Mouse (Mus musculus): ENCODE measurements around the gene Casc3. TPM values are rescaled to one million over a fixed set of nuclear protein-coding genes. Genes with fewer than 3 reads are reported as not detected.

The Casc3 gene
- 59.9 and 63.2 TPM in 2 replicates for polyA plus RNA-seq (2014; fragmentation: Nextera tagmentation; extraction: Ambion mirVana)

- H3K4me1 ChIP-seq (replicated peaks; ENCODE audit: control insufficient read depth, insufficient read depth, low read length): no peaks in the 10 kb centered on the region; the same call in 1 of the 2 replicates
- no peak within 1 kb of the TSS for H3K9ac ChIP-seq (ENCODE audit: low read length)
- 93% methylated on average over 5 of the region's 5 CpGs for whole genome bisulfite sequencing
- no peaks in the 10 kb centered on the region for H3K9me3 ChIP-seq (ENCODE audit: control insufficient read depth, low read length)
- H3K36me3 ChIP-seq (ENCODE audit: control insufficient read depth, insufficient read depth, low read length): peaks cover 13% of the 10 kb centered on the region
- H3K27ac ChIP-seq (ENCODE audit: low read depth, low read length): no peak within 1 kb of the TSS
- no peaks in the 10 kb centered on the region for H3K27me3 ChIP-seq (ENCODE audit: control insufficient read depth, insufficient read depth, low read length)
- no peak within 1 kb of the TSS for H3K4me2 ChIP-seq (ENCODE audit: low read depth, low read length, severe bottlenecking)
- no peak for ATAC-seq (replicated peaks; ENCODE audit: low FRiP score)
- H3K4me3 ChIP-seq (ENCODE audit: low read depth, low read length): no peak within 1 kb of the TSS
- no peak for DNase-seq (ENCODE audit: low spot score)
Observed at GRCm38 (mm10) chr11:98804605-98805004, at the start of gene Casc3. Gene Casc3 (plus strand): TSS chr11:98804905.

GRCm38 (mm10) chr11:98755726-98756380 is 48.9 kb upstream of the Casc3 start:
- Histone ChIP-seq H3K9ac (ENCODE audit: low read length) (no peak overlapping the region), H3K27me3 (ENCODE audit: control insufficient read depth, insufficient read depth, low read length) (no peaks in the 10 kb centered on the region), H3K4me2 (ENCODE audit: low read depth, low read length, severe bottlenecking) (no peak overlapping the region), H3K36me3 (ENCODE audit: control insufficient read depth, insufficient read depth, low read length) (no peaks in the 10 kb centered on the region), H3K4me1 (replicated peaks; ENCODE audit: control insufficient read depth, insufficient read depth, low read length) (peaks cover 11% of the 10 kb centered on the region), H3K9me3 (ENCODE audit: control insufficient read depth, low read length) (no peaks in the 10 kb centered on the region), H3K27ac (ENCODE audit: low read depth, low read length) (no peak overlapping the region), H3K4me3 (ENCODE audit: low read depth, low read length) (no peak overlapping the region)
- no peak for ATAC-seq (replicated peaks; ENCODE audit: low FRiP score)
- WGBS: 94% methylated on average over 6 of the region's 6 CpGs
- DNase-seq (ENCODE audit: low spot score): no peak

GRCm38 (mm10) chr11:98756711-98757110 is 48.0 kb upstream of the Casc3 start:
- no peaks in the 10 kb centered on the region for H3K9me3 ChIP-seq (ENCODE audit: control insufficient read depth, low read length)
- no peak overlapping the region for H3K4me2 ChIP-seq (ENCODE audit: low read depth, low read length, severe bottlenecking)
- peaks cover 3% of the 10 kb centered on the region for H3K4me1 ChIP-seq (replicated peaks; ENCODE audit: control insufficient read depth, insufficient read depth, low read length)
- H3K4me3 ChIP-seq (ENCODE audit: low read depth, low read length): no peak overlapping the region
- no peak overlapping the region for H3K27ac ChIP-seq (ENCODE audit: low read depth, low read length)
- DNase-seq (ENCODE audit: low spot score): no peak
- no peak for ATAC-seq (replicated peaks; ENCODE audit: low FRiP score)
- no peaks in the 10 kb centered on the region for H3K27me3 ChIP-seq (ENCODE audit: control insufficient read depth, insufficient read depth, low read length)
- H3K36me3 ChIP-seq (ENCODE audit: control insufficient read depth, insufficient read depth, low read length): no peaks in the 10 kb centered on the region
- 85% methylated on average over 12 of the region's 12 CpGs for WGBS
- H3K9ac ChIP-seq (ENCODE audit: low read length): no peak overlapping the region

GRCm38 (mm10) chr11:98761939-98762338 is 42.8 kb upstream of the Casc3 start:
- DNase-seq (ENCODE audit: low spot score) (no peak), ATAC-seq (replicated peaks; ENCODE audit: low FRiP score) (no peak)
- Histone ChIP-seq H3K27ac (ENCODE audit: low read depth, low read length) (no peak overlapping the region), H3K4me3 (ENCODE audit: low read depth, low read length) (no peak overlapping the region), H3K9ac (ENCODE audit: low read length) (no peak overlapping the region), H3K36me3 (ENCODE audit: control insufficient read depth, insufficient read depth, low read length) (no peaks in the 10 kb centered on the region), H3K4me1 (replicated peaks; ENCODE audit: control insufficient read depth, insufficient read depth, low read length) (peaks cover 12% of the 10 kb centered on the region), H3K27me3 (ENCODE audit: control insufficient read depth, insufficient read depth, low read length) (no peaks in the 10 kb centered on the region), H3K4me2 (ENCODE audit: low read depth, low read length, severe bottlenecking) (no peak overlapping the region), H3K9me3 (ENCODE audit: control insufficient read depth, low read length) (no peaks in the 10 kb centered on the region)
- WGBS: 95% methylated on average over 4 of the region's 4 CpGs

- H3K27me3 ChIP-seq (ENCODE audit: control insufficient read depth, insufficient read depth, low read length): no peaks in the 10 kb centered on the region
- no peaks in the 10 kb centered on the region for H3K36me3 ChIP-seq (ENCODE audit: control insufficient read depth, insufficient read depth, low read length)
- H3K4me1 ChIP-seq (replicated peaks; ENCODE audit: control insufficient read depth, insufficient read depth, low read length): peaks cover 18% of the 10 kb centered on the region
- no peak overlapping the region for H3K9ac ChIP-seq (ENCODE audit: low read length)
- 67% methylated on average over 17 of the region's 17 CpGs for WGBS
- ATAC-seq (replicated peaks; ENCODE audit: low FRiP score): no peak
- DNase-seq (ENCODE audit: low spot score): peak; percentile 68
- H3K27ac ChIP-seq (ENCODE audit: low read depth, low read length): no peak overlapping the region
- no peaks in the 10 kb centered on the region for H3K9me3 ChIP-seq (ENCODE audit: control insufficient read depth, low read length)
- H3K4me3 ChIP-seq (ENCODE audit: low read depth, low read length): no peak overlapping the region
- no peak overlapping the region for H3K4me2 ChIP-seq (ENCODE audit: low read depth, low read length, severe bottlenecking)
Observed at GRCm38 (mm10) chr11:98762756-98763501, 41.8 kb upstream of the Casc3 start.

GRCm38 (mm10) chr11:98763502-98763861 is 41.2 kb upstream of the Casc3 start:
- 89% methylated on average over 8 of the region's 8 CpGs for WGBS
- peak; percentile 50 for DNase-seq (ENCODE audit: low spot score)

GRCm38 (mm10) chr11:98764091-98764490 is 40.6 kb upstream of the Casc3 start:
- Histone ChIP-seq H3K9me3 (ENCODE audit: control insufficient read depth, low read length) (no peaks in the 10 kb centered on the region), H3K27me3 (ENCODE audit: control insufficient read depth, insufficient read depth, low read length) (no peaks in the 10 kb centered on the region), H3K4me3 (ENCODE audit: low read depth, low read length) (no peak overlapping the region), H3K4me2 (ENCODE audit: low read depth, low read length, severe bottlenecking) (no peak overlapping the region), H3K4me1 (replicated peaks; ENCODE audit: control insufficient read depth, insufficient read depth, low read length) (peaks cover 26% of the 10 kb centered on the region), H3K9ac (ENCODE audit: low read length) (no peak overlapping the region), H3K27ac (ENCODE audit: low read depth, low read length) (no peak overlapping the region), H3K36me3 (ENCODE audit: control insufficient read depth, insufficient read depth, low read length) (no peaks in the 10 kb centered on the region)
- ATAC-seq (replicated peaks; ENCODE audit: low FRiP score): no peak
- 84% methylated on average over 18 of the region's 18 CpGs for WGBS
- peak; percentile 42 for DNase-seq (ENCODE audit: low spot score)

More at GRCm38 (mm10) chr11:98763502-98763861, 41.2 kb upstream of the Casc3 start:
- no peak for ATAC-seq (replicated peaks; ENCODE audit: low FRiP score)
- H3K9me3 ChIP-seq (ENCODE audit: control insufficient read depth, low read length): no peaks in the 10 kb centered on the region
- no peak overlapping the region for H3K4me3 ChIP-seq (ENCODE audit: low read depth, low read length)
- no peak overlapping the region for H3K4me2 ChIP-seq (ENCODE audit: low read depth, low read length, severe bottlenecking)
- H3K27ac ChIP-seq (ENCODE audit: low read depth, low read length): no peak overlapping the region
- peaks cover 23% of the 10 kb centered on the region for H3K4me1 ChIP-seq (replicated peaks; ENCODE audit: control insufficient read depth, insufficient read depth, low read length)
- H3K27me3 ChIP-seq (ENCODE audit: control insufficient read depth, insufficient read depth, low read length): no peaks in the 10 kb centered on the region
- H3K36me3 ChIP-seq (ENCODE audit: control insufficient read depth, insufficient read depth, low read length): no peaks in the 10 kb centered on the region
- no peak overlapping the region for H3K9ac ChIP-seq (ENCODE audit: low read length)

GRCm38 (mm10) chr11:98764746-98765145 is 40.0 kb upstream of the Casc3 start:
- Histone ChIP-seq H3K9ac (ENCODE audit: low read length) (no peak overlapping the region), H3K4me3 (ENCODE audit: low read depth, low read length) (no peak overlapping the region), H3K4me1 (replicated peaks; ENCODE audit: control insufficient read depth, insufficient read depth, low read length) (peaks cover 26% of the 10 kb centered on the region), H3K27me3 (ENCODE audit: control insufficient read depth, insufficient read depth, low read length) (no peaks in the 10 kb centered on the region), H3K36me3 (ENCODE audit: control insufficient read depth, insufficient read depth, low read length) (no peaks in the 10 kb centered on the region), H3K9me3 (ENCODE audit: control insufficient read depth, low read length) (no peaks in the 10 kb centered on the region), H3K4me2 (ENCODE audit: low read depth, low read length, severe bottlenecking) (no peak overlapping the region), H3K27ac (ENCODE audit: low read depth, low read length) (no peak overlapping the region)
- ATAC-seq (replicated peaks; ENCODE audit: low FRiP score): no peak
- peak; percentile 25 for DNase-seq (ENCODE audit: low spot score)

Data from forebrain, embryonic 11.5 days (tissue).